ENCODE assay signal across 8 mouse cellular contexts in genomic region chr4:3230908-3231684, GRCm38 (mm10). TPM values are rescaled to one million over a fixed set of nuclear protein-coding genes. Genes with fewer than 3 reads are reported as not detected.
A peak's percentile ranks its signal among the peaks of the same experiment; 100 is the strongest.
DNase-seq lines count a peak whose midpoint lies in the region; ATAC-seq and TF ChIP-seq lines count a peak whose summit lies in the region.

No protein-coding gene starts in this region.

- no peak for DNase-seq in ES-E14 (ENCODE audit: low read depth, low spot score)
- no peak for DNase-seq in embryonic facial prominence, embryonic 11.5 days (ENCODE audit: low spot score)
- DNase-seq in kidney, adult 8-10 months, result peak; percentile 49 to 63
- DNase-seq in ovary, postnatal 14 days (ENCODE audit: low spot score), result peak; percentile 55
- DNase-seq in frontal cortex, postnatal 14 days (ENCODE audit: low spot score in 2 of 2), result no peak
- DNase-seq in right cerebral cortex, postnatal 25 days, result no peak

- in situ Hi-C loops in ES-E14 (cut with MboI; ENCODE audit: low sequenced_read_pairs in 2 of 2, unreplicated experiment in 2 of 2), result no loop called here

- H3K27me3 ChIP-seq in embryonic facial prominence, embryonic 11.5 days (ENCODE audit: control insufficient read depth, insufficient read depth, low read length), result no peaks in the 10 kb centered on the region
- H3K27me3 ChIP-seq in heart, embryonic 11.5 days (ENCODE audit: control insufficient read depth, insufficient read depth, low read length), result no peaks in the 10 kb centered on the region
- H3K27me3 ChIP-seq in lung, embryonic 15.5 days, result no peaks in the 10 kb centered on the region

- H3K4me2 ChIP-seq in embryonic facial prominence, embryonic 11.5 days (ENCODE audit: low read depth, low read length), result peak overlapping the region; percentile 48
- peak overlapping the region; percentile 68 for H3K4me2 ChIP-seq in heart, embryonic 11.5 days
- peak overlapping the region; percentile 66 for H3K4me2 ChIP-seq in lung, embryonic 15.5 days

- no peaks in the 10 kb centered on the region for H3K36me3 ChIP-seq in ES-E14 (ENCODE audit: control insufficient read depth, insufficient read depth, low read length, poor library complexity, severe bottlenecking)
- H3K36me3 ChIP-seq in embryonic facial prominence, embryonic 11.5 days (replicated peaks; ENCODE audit: control insufficient read depth, insufficient read depth, low read depth, low read length), result no peaks in the 10 kb centered on the region
- no peaks in the 10 kb centered on the region for H3K36me3 ChIP-seq in heart, embryonic 11.5 days (ENCODE audit: control insufficient read depth, insufficient read depth, low read length)
- no peaks in the 10 kb centered on the region for H3K36me3 ChIP-seq in lung, embryonic 15.5 days

- ATAC-seq in embryonic facial prominence, embryonic 11.5 days (replicated peaks; ENCODE audit: insufficient number of reproducible peaks, low FRiP score, low TSS enrichment, low read depth), result no peak
- no peak for ATAC-seq in heart, embryonic 11.5 days (replicated peaks; ENCODE audit: insufficient number of reproducible peaks, low FRiP score, low TSS enrichment)
- ATAC-seq in lung, embryonic 15.5 days (ENCODE audit: borderline replicate concordance, extremely low read depth, low FRiP score, low TSS enrichment), result peak; percentile 45; the same call in 1 of the 2 replicates

- peak overlapping the region; percentile 64 to 65 for H3K4me3 ChIP-seq in ES-E14 (ENCODE audit: insufficient read depth in 1 of 2, low read depth in 1 of 2, low read length in 2 of 2, poor library complexity in 1 of 2, severe bottlenecking in 1 of 2)
- H3K4me3 ChIP-seq in embryonic facial prominence, embryonic 11.5 days (ENCODE audit: low read depth, low read length), result peak overlapping the region; percentile 18
- H3K4me3 ChIP-seq in heart, embryonic 11.5 days (ENCODE audit: low read depth, low read length), result peak overlapping the region; percentile 36
- H3K4me3 ChIP-seq in lung, embryonic 15.5 days, result peak overlapping the region; percentile 37

- H3K27ac ChIP-seq in ES-E14 (ENCODE audit: insufficient read depth, low read depth, low read length, poor library complexity, severe bottlenecking), result no peak overlapping the region
- H3K27ac ChIP-seq in embryonic facial prominence, embryonic 11.5 days (replicated peaks; ENCODE audit: low read depth, low read length), result no peak overlapping the region
- no peak overlapping the region for H3K27ac ChIP-seq in heart, embryonic 11.5 days (ENCODE audit: low read depth, low read length)
- H3K27ac ChIP-seq in lung, embryonic 15.5 days, result no peak overlapping the region

- H3K9ac ChIP-seq in ES-E14 (ENCODE audit: insufficient read depth, low read depth, low read length, poor library complexity, severe bottlenecking), result no peak overlapping the region
- no peak overlapping the region for H3K9ac ChIP-seq in embryonic facial prominence, embryonic 11.5 days (replicated peaks; ENCODE audit: low read length)
- no peak overlapping the region for H3K9ac ChIP-seq in heart, embryonic 11.5 days (ENCODE audit: low read depth, low read length)
- no peak overlapping the region for H3K9ac ChIP-seq in lung, embryonic 15.5 days

- H3K4me1 ChIP-seq in ES-E14 (ENCODE audit: control insufficient read depth in 2 of 2, insufficient read depth in 2 of 2, low read length in 2 of 2, poor library complexity in 1 of 2), result no peaks in the 10 kb centered on the region
- H3K4me1 ChIP-seq in embryonic facial prominence, embryonic 11.5 days (ENCODE audit: control insufficient read depth, insufficient read depth, low read length), result no peaks in the 10 kb centered on the region
- no peaks in the 10 kb centered on the region for H3K4me1 ChIP-seq in heart, embryonic 11.5 days (ENCODE audit: control insufficient read depth, insufficient read depth, low read length)
- no peaks in the 10 kb centered on the region for H3K4me1 ChIP-seq in lung, embryonic 15.5 days

- 6% methylated on average over 36 of the region's 48 CpGs for WGBS in embryonic facial prominence, embryonic 11.5 days
- WGBS in heart, embryonic 11.5 days (ENCODE audit: insufficient replicate concordance), result 11% methylated on average over 17 of the region's 48 CpGs
- WGBS in lung, embryonic 15.5 days, result 4% methylated on average over 32 of the region's 48 CpGs

- H3K9me3 ChIP-seq in ES-E14 (ENCODE audit: control insufficient read depth, insufficient read depth, low read depth, low read length), result no peaks in the 10 kb centered on the region
- peaks cover 19% of the 10 kb centered on the region for H3K9me3 ChIP-seq in embryonic facial prominence, embryonic 11.5 days (replicated peaks; ENCODE audit: control insufficient read depth, low read length)
- peaks cover 27% of the 10 kb centered on the region for H3K9me3 ChIP-seq in heart, embryonic 11.5 days (replicated peaks; ENCODE audit: control insufficient read depth, low read length)
- H3K9me3 ChIP-seq in lung, embryonic 15.5 days, result no peaks in the 10 kb centered on the region

TF ChIP-seq in ES-E14, 5 proteins besides CTCF, POLR2A, EP300 and RAD21:
- TF ChIP-seq HCFC1 (IDR thresholded peaks at IDR 0.05; ENCODE audit: borderline replicate concordance, insufficient read depth, low read length) (no peak), MAFK (IDR thresholded peaks at IDR 0.05; ENCODE audit: insufficient read depth, low read depth, low read length) (no peak), ZNF384 (IDR thresholded peaks at IDR 0.05; ENCODE audit: low read depth, low read length) (no peak), ZC3H11A (IDR thresholded peaks at IDR 0.05; ENCODE audit: borderline replicate concordance, low read depth, low read length) (no peak), CHD2 (IDR thresholded peaks at IDR 0.05; ENCODE audit: low read depth, low read length) (no peak)

RNA-seq across cellular contexts. Expression of gene Vmn1r3, which starts 45.9 kb away (rescaled TPM):
- not detected in 2 replicates for total RNA-seq in ES-E14 (2012; rRNA removed)
- polyA plus RNA-seq in embryonic facial prominence, embryonic 11.5 days (2014; fragmentation: Nextera tagmentation; extraction: Ambion mirVana), result not detected in 2 replicates
- not detected in 2 replicates for polyA plus RNA-seq in heart, embryonic 11.5 days (2014; fragmentation: Nextera tagmentation; extraction: Ambion mirVana)
- polyA plus RNA-seq in lung, embryonic 15.5 days (2015; fragmentation: Nextera tagmentation; extraction: Ambion mirVana), result not detected in 2 replicates

Comparison
In these comparisons a context has a peak if more than half of its experiments do, and no peak if none do; other contexts are left out.
1. DNase-seq: peak in kidney, adult 8-10 months (2 of 2) and ovary, postnatal 14 days (single experiment); none in ES-E14 (single experiment), embryonic facial prominence, embryonic 11.5 days (single experiment), frontal cortex, postnatal 14 days (0 of 2) and right cerebral cortex, postnatal 25 days (single experiment).
2. Peak in every context shown above with its lines, with median percentiles within 50 percentile points of each other: H3K4me3 ChIP-seq and H3K4me2 ChIP-seq.